Mouse (Mus musculus) liver, embryonic 11.5 days (tissue): ENCODE data around the gene Fam161a. TPM values are rescaled to one million over a fixed set of nuclear protein-coding genes. Genes with fewer than 3 reads are reported as not detected.

Experiments used
- ATAC-seq: fragments of 200-750 bp; cut with Nextera tagmentation; replicated peaks from 2 replicates; pipeline ENCODE4 v1.8.0; 2017; ENCODE audit warnings: moderate number of reproducible peaks, mild to moderate bottlenecking, moderate TSS enrichment, moderate library complexity; ENCODE audit not compliant: low FRiP score
- DNase-seq: peaks from one replicate; pipeline ENCODE4 v3.0.0-alpha.2; 2017; ENCODE audit warnings: low spot score
- H3K27ac ChIP-seq: fragments of 300-500 bp; sonication (generic); 2 replicates; pipeline ENCODE4 v1.5.1; 2014; ENCODE audit warnings: mild to moderate bottlenecking, low read depth, low read length, control low read depth
- H3K27me3 ChIP-seq: fragments of 300-500 bp; sonication (generic); replicated peaks from 2 replicates; pipeline ENCODE4 v1.6.1; 2014; ENCODE audit warnings: low read length, mixed read lengths; ENCODE audit not compliant: control insufficient read depth, insufficient read depth
- H3K36me3 ChIP-seq: fragments of 300-500 bp; sonication (generic); 2 replicates; pipeline ENCODE4 v1.6.1; 2014; ENCODE audit warnings: mild to moderate bottlenecking, low read length, moderate library complexity, mixed read lengths; ENCODE audit not compliant: control insufficient read depth, insufficient read depth
- H3K4me1 ChIP-seq: fragments of 300-500 bp; sonication (generic); replicated peaks from 2 replicates; pipeline ENCODE4 v1.6.1; 2014; ENCODE audit warnings: low read length, mixed read lengths; ENCODE audit not compliant: control insufficient read depth, insufficient read depth
- H3K4me2 ChIP-seq: fragments of 300-500 bp; sonication (generic); 2 replicates; pipeline ENCODE4 v1.6.1; 2014; ENCODE audit warnings: mild to moderate bottlenecking, control low read depth, moderate library complexity
- H3K4me3 ChIP-seq: fragments of 300-500 bp; sonication (generic); 2 replicates; pipeline ENCODE4 v1.5.1; 2014; ENCODE audit warnings: low read depth, low read length, control low read depth
- H3K9ac ChIP-seq: fragments of 300-500 bp; sonication (generic); 2 replicates; pipeline ENCODE4 v1.6.1; 2014; ENCODE audit warnings: low read depth, low read length, control low read depth
- H3K9me3 ChIP-seq: fragments of 300-500 bp; sonication (generic); 2 replicates; pipeline ENCODE4 v1.6.1; 2016; ENCODE audit warnings: low read length, inconsistent platforms, mixed read lengths; ENCODE audit not compliant: control insufficient read depth
- WGBS: fragments of 180-500 bp; shearing (Covaris S2); extraction: QIAGEN DNeasy Blood & Tissue Kit; methylation state at CpG from one replicate; pipeline ENCODE4 v1.1.7; 2014; 5-methylcytosine and 5-hydroxymethylcytosine counted together
- polyA plus RNA-seq: library from polyadenylated mRNA; unstranded; fragments of >200 nt; fragmentation: Nextera tagmentation; extraction: Ambion mirVana; gene quantifications from 2 replicates; pipeline ENCODE4 v1.2.1, GENCODE M21; 2014

Fam161a gene
- polyA plus RNA-seq, 1 experiment from 2014 or later = 1.1 TPM

- Histone ChIP-seq H3K36me3 (peaks cover 13% of the 10 kb centered on the region; the same call in 1 of the 2 replicates), H3K27me3 (no peaks in the 10 kb centered on the region)
Observed at GRCm38 (mm10) chr11:22972746-22973526, 34.4 kb upstream of the Fam161a start.

GRCm38 (mm10) chr11:22973599-22973998, 33.7 kb upstream of the Fam161a start:
- Histone ChIP-seq H3K9ac (peak overlapping the region; percentile 64), H3K27me3 (no peaks in the 10 kb centered on the region), H3K27ac (no peak overlapping the region), H3K4me1 (peaks cover 6% of the 10 kb centered on the region; the same call in 1 of the 2 replicates), H3K9me3 (peaks cover 12% of the 10 kb centered on the region), H3K36me3 (peaks cover 13% of the 10 kb centered on the region; the same call in 1 of the 2 replicates), H3K4me3 (peak overlapping the region; percentile 55), H3K4me2 (peak overlapping the region; percentile 69)
- ATAC-seq (no peak), DNase-seq (no peak)
- 53% methylated on average over 14 of the region's 14 CpGs for WGBS

More at GRCm38 (mm10) chr11:22972746-22973526, 34.4 kb upstream of the Fam161a start:
- peak; percentile 65 for ATAC-seq
- peaks cover 12% of the 10 kb centered on the region for H3K9me3 ChIP-seq
- 0 out of 2 replicates have a peak, but pooled peaks cover 6% of the 10 kb centered on the region for H3K4me1 ChIP-seq
- DNase-seq = peak; percentile 77
- H3K27ac ChIP-seq = peak overlapping the region; percentile 85
- peak overlapping the region; percentile 66 for H3K9ac ChIP-seq
- peak overlapping the region; percentile 74 for H3K4me2 ChIP-seq
- peak overlapping the region; percentile 64 for H3K4me3 ChIP-seq
- 48% methylated on average over 45 of the region's 46 CpGs for whole genome bisulfite sequencing

- peaks cover 15% of the 10 kb centered on the region for H3K4me1 ChIP-seq
Observed at GRCm38 (mm10) chr11:22978215-22978614, 29.1 kb upstream of the Fam161a start.

GRCm38 (mm10) chr11:22978711-22979110, 28.6 kb upstream of the Fam161a start:
- ATAC-seq (no peak), DNase-seq (no peak)
- WGBS = 77% methylated on average over 1 of the region's 1 CpGs
- H3K4me3 ChIP-seq = no peak overlapping the region
- no peak overlapping the region for H3K4me2 ChIP-seq
- H3K36me3 ChIP-seq = peaks cover 9% of the 10 kb centered on the region; the same call in 1 of the 2 replicates
- H3K9ac ChIP-seq = no peak overlapping the region
- H3K27me3 ChIP-seq = no peaks in the 10 kb centered on the region
- H3K27ac ChIP-seq = no peak overlapping the region
- peaks cover 15% of the 10 kb centered on the region for H3K4me1 ChIP-seq
- no peaks in the 10 kb centered on the region for H3K9me3 ChIP-seq

More at GRCm38 (mm10) chr11:22978215-22978614, 29.1 kb upstream of the Fam161a start:
- no peak overlapping the region for H3K9ac ChIP-seq
- no peaks in the 10 kb centered on the region for H3K27me3 ChIP-seq
- ATAC-seq (no peak), DNase-seq (no peak)
- 91% methylated on average over 3 of the region's 3 CpGs for WGBS
- H3K27ac ChIP-seq = no peak overlapping the region
- no peaks in the 10 kb centered on the region for H3K9me3 ChIP-seq
- no peak overlapping the region for H3K4me3 ChIP-seq
- H3K4me2 ChIP-seq = no peak overlapping the region
- H3K36me3 ChIP-seq = peaks cover 9% of the 10 kb centered on the region; the same call in 1 of the 2 replicates

GRCm38 (mm10) chr11:22979221-22979620, 28.1 kb upstream of the Fam161a start:
- no peaks in the 10 kb centered on the region for H3K9me3 ChIP-seq
- H3K4me1 ChIP-seq = peaks cover 15% of the 10 kb centered on the region
- H3K36me3 ChIP-seq = peaks cover 9% of the 10 kb centered on the region; the same call in 1 of the 2 replicates
- H3K27me3 ChIP-seq = no peaks in the 10 kb centered on the region
- no peak for DNase-seq
- H3K27ac ChIP-seq = no peak overlapping the region
- WGBS = 77% methylated on average over 1 of the region's 1 CpGs
- no peak overlapping the region for H3K4me2 ChIP-seq
- no peak overlapping the region for H3K4me3 ChIP-seq
- no peak for ATAC-seq
- no peak overlapping the region for H3K9ac ChIP-seq

GRCm38 (mm10) chr11:22981041-22981440, 26.3 kb upstream of the Fam161a start:
- no peak for ATAC-seq
- H3K27ac ChIP-seq = peak overlapping the region; percentile 95; the same call in 1 of the 2 replicates

GRCm38 (mm10) chr11:22981543-22981950, 25.8 kb upstream of the Fam161a start:
- ATAC-seq = peak; percentile 55
- DNase-seq = no peak

More at GRCm38 (mm10) chr11:22981041-22981440, 26.3 kb upstream of the Fam161a start:
- Histone ChIP-seq H3K4me2 (peak overlapping the region; percentile 75), H3K9me3 (no peaks in the 10 kb centered on the region), H3K4me1 (peaks cover 13% of the 10 kb centered on the region), H3K9ac (peak overlapping the region; percentile 71), H3K36me3 (peaks cover 9% of the 10 kb centered on the region; the same call in 1 of the 2 replicates), H3K4me3 (peak overlapping the region; percentile 53), H3K27me3 (no peaks in the 10 kb centered on the region)
- no peak for DNase-seq
- WGBS = 27% methylated on average over 4 of the region's 4 CpGs

GRCm38 (mm10) chr11:22981984-22982757, 25.2 kb upstream of the Fam161a start, which contains the start of the genes Gm28048 and Commd1:
Gene Gm28048 (minus strand): TSS chr11:22982090.
Gene Commd1 (minus strand): TSS chr11:22982382.
- DNase-seq = peak; percentile 93
- H3K4me1 ChIP-seq = peaks cover 10% of the 10 kb centered on the region
- no peaks in the 10 kb centered on the region for H3K27me3 ChIP-seq
- 2% methylated on average over 42 of the region's 42 CpGs for WGBS
- H3K27ac ChIP-seq = peak within 1 kb of the TSS; percentile 95
- H3K9ac ChIP-seq = peak within 1 kb of the TSS; percentile 71
- peak within 1 kb of the TSS; percentile 75 for H3K4me2 ChIP-seq
- H3K36me3 ChIP-seq = 0 out of 2 replicates have a peak, but pooled peaks cover 5% of the 10 kb centered on the region
- peak within 1 kb of the TSS; percentile 53 for H3K4me3 ChIP-seq
- peak; percentile 90 for ATAC-seq
- no peaks in the 10 kb centered on the region for H3K9me3 ChIP-seq

More at GRCm38 (mm10) chr11:22981543-22981950, 25.8 kb upstream of the Fam161a start:
- Histone ChIP-seq H3K27me3 (no peaks in the 10 kb centered on the region), H3K36me3 (peaks cover 9% of the 10 kb centered on the region; the same call in 1 of the 2 replicates), H3K9me3 (no peaks in the 10 kb centered on the region), H3K4me3 (peak overlapping the region; percentile 53), H3K27ac (peak overlapping the region; percentile 95), H3K4me2 (peak overlapping the region; percentile 75), H3K4me1 (peaks cover 13% of the 10 kb centered on the region), H3K9ac (peak overlapping the region; percentile 71)
- 2% methylated on average over 12 of the region's 12 CpGs for WGBS
